Mouse (Mus musculus) E14TG2a.4 (cell line): ENCODE measurements around the gene Itpr1.

ENCODE experiments used
- CTCF ChIP-seq: conservative IDR thresholded peaks from 2 replicates; pipeline ENCODE4 v1.5.1; 2014; ENCODE audit warnings: low read length
- NANOG ChIP-seq: IDR thresholded peaks from 2 replicates; pipeline ENCODE4 v1.6.1; 2014; ENCODE audit warnings: borderline replicate concordance, low read length, mixed read lengths
- POU5F1 ChIP-seq: IDR thresholded peaks from 2 replicates; pipeline ENCODE4 v1.6.1; 2014; ENCODE audit warnings: low read length, borderline replicate concordance

DNA sequence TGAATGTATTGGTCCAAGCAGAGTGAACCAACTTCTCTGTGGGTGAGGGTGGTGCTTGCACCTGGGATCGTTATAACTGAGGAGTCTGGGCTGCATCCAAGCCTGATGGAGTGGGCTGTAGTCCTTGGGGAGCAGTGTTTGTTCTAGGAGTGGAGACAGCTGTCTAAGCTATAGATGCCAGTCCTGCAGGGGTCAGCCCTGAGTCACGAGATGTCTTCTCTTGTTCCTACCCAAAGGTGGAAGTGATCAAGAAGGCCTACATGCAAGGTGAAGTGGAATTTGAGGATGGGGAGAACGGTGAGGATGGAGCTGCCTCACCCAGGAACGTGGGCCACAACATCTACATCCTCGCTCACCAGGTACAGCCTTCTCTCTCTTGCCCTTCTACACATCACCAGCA, 275.4 kb downstream of the Itpr1 start:
- no peak for TF ChIP-seq CTCF
- no peak for TF ChIP-seq POU5F1
- TF ChIP-seq NANOG = no peak
